Mouse (Mus musculus) neural tube, embryonic 10.5 days (tissue): ENCODE results near the gene Tmem220.

Experiments
- DNase-seq: peaks from one replicate; pipeline ENCODE4 v3.0.0-alpha.2; 2017; ENCODE audit warnings: low spot score; ENCODE audit errors: extremely low spot score

The Tmem220 gene

GRCm38 (mm10) chr11:67054754-67055365 is 29.9 kb downstream of the Tmem220 start:
- no peak for DNase-seq

- no peak for DNase-seq
Measured at GRCm38 (mm10) chr11:67061311-67061710, 36.4 kb downstream of the Tmem220 start.

- DNase-seq, result no peak
Measured at GRCm38 (mm10) chr11:67062726-67063125, 37.8 kb downstream of the Tmem220 start.

GRCm38 (mm10) chr11:67067741-67068140 is 42.8 kb downstream of the Tmem220 start:
- no peak for DNase-seq

GRCm38 (mm10) chr11:67072615-67073130 is 47.7 kb downstream of the Tmem220 start:
- DNase-seq, result no peak

GRCm38 (mm10) chr11:67075036-67075435 is 50.1 kb downstream of the Tmem220 start:
- DNase-seq, result no peak

GRCm38 (mm10) chr11:67076781-67077180 is 51.8 kb downstream of the Tmem220 start:
- DNase-seq, result no peak

- DNase-seq, result no peak
Measured at GRCm38 (mm10) chr11:67077435-67077834, 52.5 kb downstream of the Tmem220 start.

GRCm38 (mm10) chr11:67078000-67078399 is 53.0 kb downstream of the Tmem220 start, which contains the start of gene Myh3:
TSS of gene Myh3 (plus strand) at chr11:67078300.
- no peak for DNase-seq

- no peak for DNase-seq
Measured at GRCm38 (mm10) chr11:67078888-67079287, 53.9 kb downstream of the Tmem220 start.

- DNase-seq, result no peak
Measured at GRCm38 (mm10) chr11:67079740-67080139, 54.8 kb downstream of the Tmem220 start.

GRCm38 (mm10) chr11:67080168-67080567 is 55.2 kb downstream of the Tmem220 start:
- peak; percentile 65 for DNase-seq

GRCm38 (mm10) chr11:67081125-67081649 is 56.2 kb downstream of the Tmem220 start:
- DNase-seq, result peak; percentile 77

- DNase-seq, result no peak
Measured at GRCm38 (mm10) chr11:67082188-67082587, 57.2 kb downstream of the Tmem220 start.

- DNase-seq, result no peak
Measured at GRCm38 (mm10) chr11:67082793-67083192, 57.8 kb downstream of the Tmem220 start.

- no peak for DNase-seq
Measured at GRCm38 (mm10) chr11:67083239-67083638, 58.3 kb downstream of the Tmem220 start.

- no peak for DNase-seq
Measured at GRCm38 (mm10) chr11:67083712-67084340, 58.9 kb downstream of the Tmem220 start.
